Mouse (Mus musculus) liver, embryonic 14.5 days (tissue): ENCODE measurements at regions not wholly inside any gene's neighbourhood (a gene's known extent, or its start where the extent isn't known, plus 50 kb on each side); places are given as distances from the start of the nearest gene placed in this dataset.

Experiments used
- ATAC-seq: fragments of 200-750 bp; cut with Nextera tagmentation; 2 replicates; pipeline ENCODE4 v1.8.0; 2017; ENCODE audit warnings: moderate number of reproducible peaks, mild to moderate bottlenecking, moderate library complexity; ENCODE audit not compliant: insufficient read depth
- DNase-seq, 3 experiments: peaks; one replicate each; pipeline ENCODE4 v3.0.0-alpha.2; 2012 to 2013; ENCODE audit warnings: low read depth in 3 of 3, low spot score in 3 of 3
- H3K27ac ChIP-seq: fragments of 300-500 bp; sonication (generic); 2 replicates; pipeline ENCODE4 v1.5.1; 2014; ENCODE audit warnings: moderate library complexity, mild to moderate bottlenecking, control low read depth, inconsistent platforms
- H3K27me3 ChIP-seq: fragments of 300-500 bp; sonication (generic); 2 replicates; pipeline ENCODE4 v1.6.1; 2014; ENCODE audit warnings: mild to moderate bottlenecking, low read length, moderate library complexity; ENCODE audit not compliant: control insufficient read depth, insufficient read depth
- H3K36me3 ChIP-seq: fragments of 300-500 bp; sonication (generic); replicated peaks from 2 replicates; pipeline ENCODE4 v1.6.1; 2014; ENCODE audit warnings: low read depth; ENCODE audit not compliant: control insufficient read depth, insufficient read depth
- H3K4me1 ChIP-seq, 2 experiments: fragments of 200-500 bp in 1 of 2; fragments of 300-500 bp in 1 of 2; sonication (generic) in 1 of 2; replicated peaks; 2 replicates each; pipeline ENCODE4 v1.6.1; 2012 to 2014; ENCODE audit warnings: antibody characterized with exemption in 1 of 2, inconsistent platforms in 1 of 2, low read length in 1 of 2; ENCODE audit not compliant: control insufficient read depth in 2 of 2, insufficient read depth in 2 of 2
- H3K4me2 ChIP-seq: fragments of 300-500 bp; sonication (generic); 2 replicates; pipeline ENCODE4 v1.6.1; 2014; ENCODE audit warnings: low read depth, mild to moderate bottlenecking, control low read depth, moderate library complexity
- H3K4me3 ChIP-seq, 2 experiments: fragments of 200-500 bp in 1 of 2; fragments of 300-500 bp in 1 of 2; sonication (generic) in 1 of 2; 2 replicates each; pipeline ENCODE4 v1.5.1; 2012 to 2014; ENCODE audit warnings: low read depth in 2 of 2, low read length in 2 of 2, mild to moderate bottlenecking in 2 of 2, control low read depth in 1 of 2, inconsistent platforms in 1 of 2, moderate library complexity in 1 of 2; ENCODE audit not compliant: insufficient read depth in 1 of 2
- H3K9ac ChIP-seq: fragments of 300-500 bp; sonication (generic); replicated peaks from 2 replicates; pipeline ENCODE4 v1.6.1; 2014; ENCODE audit warnings: mild to moderate bottlenecking, control low read depth, moderate library complexity
- H3K9me3 ChIP-seq: fragments of 300-500 bp; sonication (generic); 2 replicates; pipeline ENCODE4 v1.6.1; 2016; ENCODE audit warnings: low read length, mixed read lengths; ENCODE audit not compliant: control insufficient read depth
- CTCF ChIP-seq: IDR thresholded peaks from 2 replicates; pipeline ENCODE4 v1.5.1; 2016; ENCODE audit warnings: antibody characterized with exemption, low read depth, control low read depth
- EP300 ChIP-seq: IDR thresholded peaks from 2 replicates; pipeline ENCODE4 v1.6.1; 2016; ENCODE audit warnings: antibody characterized with exemption, low read depth
- WGBS: fragments of 180-500 bp; shearing (Covaris S2); extraction: QIAGEN DNeasy Blood & Tissue Kit; methylation state at CpG from one replicate; pipeline ENCODE4 v1.1.7; 2014; ENCODE audit not compliant: insufficient replicate concordance; 5-methylcytosine and 5-hydroxymethylcytosine counted together

DNA sequence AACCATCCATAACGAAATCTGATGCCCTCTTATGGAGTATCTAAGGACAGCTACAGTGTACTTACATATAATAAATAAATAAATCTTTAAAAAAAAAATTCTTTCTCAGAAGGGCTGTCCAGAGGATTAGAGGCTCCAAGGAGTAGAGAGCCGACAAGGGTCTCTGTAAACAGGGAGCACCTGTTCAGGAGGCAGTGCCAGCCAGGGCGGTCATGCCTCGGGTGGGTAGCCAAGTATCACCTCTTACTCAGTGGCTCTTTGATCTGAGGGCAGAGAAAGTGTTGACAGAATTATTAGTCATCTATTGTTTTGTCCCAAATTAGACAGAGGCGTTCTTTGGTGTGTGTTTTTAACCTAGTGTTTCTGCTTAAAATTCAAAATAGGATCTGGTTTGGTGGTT, 54.0 kb upstream of the Csf1 start:
- H3K4me3 ChIP-seq = no peak overlapping the region
- WGBS = 67% methylated on average over 5 of the region's 5 CpGs

DNA sequence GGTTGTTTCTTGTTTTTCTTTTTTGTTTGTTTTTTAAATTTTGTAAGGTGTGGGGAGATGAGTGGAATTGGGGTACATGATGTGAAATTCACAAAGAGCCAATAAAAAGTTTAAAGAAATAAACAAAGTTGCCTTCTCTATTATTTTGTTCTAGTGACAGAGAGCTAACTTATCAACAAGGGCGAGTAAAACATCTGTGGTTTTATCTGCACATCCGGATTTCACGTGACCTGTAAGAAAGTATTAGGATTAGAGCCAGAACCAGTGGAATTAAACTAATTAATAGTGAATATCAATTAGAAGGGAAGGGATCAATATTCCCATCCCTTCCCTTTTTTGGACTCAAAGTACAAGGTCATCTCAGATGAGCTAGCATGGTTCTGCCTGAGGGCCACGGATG, 52.6 kb upstream of the Csf1 start:
- DNase-seq (no peak), ATAC-seq (no peak)
- Histone ChIP-seq H3K4me1 (0 out of 4 replicates have a peak, but pooled peaks cover 0 to 3% of the 10 kb centered on the region in 2 experiments), H3K27me3 (no peaks in the 10 kb centered on the region), H3K9me3 (no peaks in the 10 kb centered on the region), H3K27ac (no peak overlapping the region), H3K4me3 (no peak overlapping the region), H3K4me2 (no peak overlapping the region), H3K9ac (no peak overlapping the region), H3K36me3 (no peaks in the 10 kb centered on the region)
- TF ChIP-seq EP300 (no peak), CTCF (no peak)
- WGBS = 27% methylated on average over 4 of the region's 4 CpGs

More for the DNA sequence above, 54.0 kb upstream of the Csf1 start:
- Histone ChIP-seq H3K27ac (no peak overlapping the region), H3K27me3 (no peaks in the 10 kb centered on the region), H3K9me3 (no peaks in the 10 kb centered on the region), H3K4me1 (peaks cover 4 to 10% of the 10 kb centered on the region in 2 experiments), H3K36me3 (no peaks in the 10 kb centered on the region), H3K9ac (no peak overlapping the region), H3K4me2 (no peak overlapping the region)
- DNase-seq = no peak
- TF ChIP-seq CTCF (no peak), EP300 (no peak)
- ATAC-seq = no peak

DNA sequence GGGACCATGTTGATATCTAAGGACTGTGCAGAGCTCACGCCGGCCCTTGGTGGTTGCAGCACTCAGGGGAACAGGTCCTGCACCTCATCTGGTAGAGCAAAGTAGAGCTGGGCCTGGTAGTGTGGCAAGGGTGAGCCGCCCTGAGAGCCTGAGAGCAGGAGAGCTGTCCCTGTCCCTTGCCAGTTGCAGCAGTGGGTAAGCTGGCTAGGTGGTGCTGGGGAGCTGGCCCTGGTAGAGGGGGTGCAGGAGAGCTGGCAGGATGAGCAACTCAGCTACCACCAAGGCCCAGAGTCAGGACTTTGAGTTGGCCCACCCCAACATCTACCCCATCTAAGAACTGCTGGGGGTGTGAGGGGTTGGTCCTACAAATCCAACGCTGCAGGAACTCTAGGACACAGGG, 52.1 kb upstream of the Csf1 start:
- TF ChIP-seq CTCF (no peak), EP300 (no peak)
- DNase-seq = no peak
- H3K27ac ChIP-seq = no peak overlapping the region
- no peak overlapping the region for H3K9ac ChIP-seq
- no peaks in the 10 kb centered on the region for H3K36me3 ChIP-seq
- no peak for ATAC-seq
- H3K9me3 ChIP-seq = no peaks in the 10 kb centered on the region
- 0 out of 4 replicates have a peak, but pooled peaks cover 0 to 3% of the 10 kb centered on the region in 2 experiments for H3K4me1 ChIP-seq
- no peaks in the 10 kb centered on the region for H3K27me3 ChIP-seq
- WGBS = 71% methylated on average over 4 of the region's 4 CpGs
- no peak overlapping the region for H3K4me3 ChIP-seq
- no peak overlapping the region for H3K4me2 ChIP-seq

DNA sequence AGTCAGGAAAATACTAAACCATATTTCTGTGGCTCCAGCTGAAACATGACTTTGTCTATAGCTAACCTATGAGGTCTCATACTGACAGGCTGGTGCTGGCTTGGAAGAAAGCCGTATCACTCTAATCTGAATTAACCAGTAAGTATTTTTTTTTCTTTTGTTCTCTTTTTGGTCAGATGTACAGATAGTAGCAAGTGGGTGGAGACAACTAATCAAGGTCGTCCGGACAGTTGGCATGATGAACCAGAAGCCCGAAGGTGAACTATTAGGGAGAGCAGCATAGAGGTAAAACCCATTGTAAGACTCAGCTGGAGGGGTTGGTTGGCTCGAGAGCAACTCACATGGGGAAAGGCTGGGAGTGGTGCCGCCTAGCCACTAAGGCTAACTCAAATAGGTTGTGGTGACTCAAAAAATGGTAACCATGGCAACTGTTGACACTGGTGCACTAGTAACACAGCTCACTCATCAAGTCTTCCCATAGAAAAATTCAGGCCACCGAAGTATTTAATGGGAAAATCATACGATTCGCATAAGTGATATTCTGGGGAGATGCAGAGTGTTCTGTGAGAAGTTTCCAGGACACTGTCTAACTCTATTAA, 50.3 kb upstream of the Csf1 start:
- DNase-seq = no peak
- Histone ChIP-seq H3K4me2 (no peak overlapping the region), H3K4me1 (0 out of 4 replicates have a peak, but pooled peaks cover 0 to 3% of the 10 kb centered on the region in 2 experiments), H3K27me3 (no peaks in the 10 kb centered on the region), H3K4me3 (no peak overlapping the region), H3K36me3 (no peaks in the 10 kb centered on the region), H3K27ac (no peak overlapping the region), H3K9ac (no peak overlapping the region), H3K9me3 (no peaks in the 10 kb centered on the region)
- ATAC-seq = no peak
- 51% methylated on average over 9 of the region's 9 CpGs for WGBS
- TF ChIP-seq EP300 (no peak), CTCF (no peak)
